Mouse (Mus musculus): ENCODE measurements at regions not wholly inside any gene's neighbourhood (a gene's known extent, or its start where the extent isn't known, plus 50 kb on each side); places are given as distances from the start of the nearest gene placed in this dataset.

DNA sequence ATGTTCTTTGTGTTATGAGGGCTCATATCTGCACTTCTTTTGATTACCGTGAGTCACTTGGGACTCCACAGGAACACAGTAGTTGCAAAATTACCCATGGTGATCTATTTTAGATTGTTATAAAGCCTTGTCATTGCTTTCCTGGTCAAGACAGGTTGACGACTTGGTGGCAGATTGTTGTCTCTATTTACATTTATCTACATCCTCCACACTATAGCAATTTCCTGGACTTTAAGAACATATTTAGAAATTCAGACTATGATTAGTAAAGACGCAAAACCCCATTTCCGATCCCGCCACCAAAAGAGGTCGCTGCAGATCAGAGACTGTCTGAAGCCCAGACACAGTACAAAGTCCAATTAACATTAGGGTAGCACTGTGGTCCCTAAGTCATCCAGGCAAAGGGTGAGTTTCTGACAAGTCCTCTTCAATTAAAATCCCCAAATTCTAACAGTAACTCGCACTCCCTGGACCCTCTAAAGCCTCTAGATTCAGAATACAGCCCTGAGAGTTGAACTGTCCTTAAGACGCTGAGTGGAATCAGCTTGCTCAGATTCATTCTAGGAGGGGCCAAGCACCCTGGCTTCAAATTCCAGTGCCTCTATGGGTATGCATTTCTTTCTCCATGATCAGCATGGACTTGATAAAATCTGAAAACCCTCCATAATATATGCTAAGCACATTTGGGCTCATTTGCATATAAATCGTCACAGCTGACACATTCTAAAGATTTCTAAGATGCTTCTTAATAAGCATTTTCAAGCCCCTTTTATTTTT, 461.9 kb upstream of the BC052040 start:
- no peaks in the 10 kb centered on the region for H3K36me3 ChIP-seq
- DNase-seq (ENCODE audit: low spot score), result no peak
- H3K4me1 ChIP-seq (replicated peaks), result peaks cover 8% of the 10 kb centered on the region
- no peaks in the 10 kb centered on the region for H3K27me3 ChIP-seq (ENCODE audit: insufficient read depth, poor library complexity, severe bottlenecking)
- 75% methylated on average over 9 of the region's 9 CpGs for WGBS
- H3K9me3 ChIP-seq, result no peaks in the 10 kb centered on the region
- no peak overlapping the region for H3K4me3 ChIP-seq
- 0 out of 2 replicates have a peak overlapping the region, but pooled peaks have one; percentile 30 for H3K27ac ChIP-seq

DNA sequence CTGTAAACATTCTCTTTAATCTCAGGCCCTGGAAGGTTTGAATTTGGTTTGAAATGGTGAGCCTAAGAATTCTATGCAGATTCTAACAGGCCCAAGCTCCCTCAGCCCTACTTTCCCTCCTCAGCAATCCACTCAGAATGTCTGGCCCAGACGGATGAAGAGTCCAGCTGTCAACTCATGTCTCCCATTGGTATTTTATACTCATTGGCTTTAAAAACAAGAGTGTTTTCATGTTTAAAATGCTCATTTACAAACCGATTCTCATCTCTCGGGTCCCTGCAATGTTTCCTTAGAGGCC, 461.4 kb upstream of the BC052040 start:
- Histone ChIP-seq H3K9me3 (no peaks in the 10 kb centered on the region), H3K27ac (peak overlapping the region; percentile 30; the same call in 1 of the 2 replicates), H3K4me1 (replicated peaks) (peaks cover 8% of the 10 kb centered on the region), H3K4me3 (no peak overlapping the region), H3K36me3 (no peaks in the 10 kb centered on the region), H3K27me3 (ENCODE audit: insufficient read depth, poor library complexity, severe bottlenecking) (no peaks in the 10 kb centered on the region)
- 55% methylated on average over 3 of the region's 3 CpGs for WGBS
- DNase-seq (ENCODE audit: low spot score), result no peak

- Histone ChIP-seq H3K36me3 (no peaks in the 10 kb centered on the region), H3K27ac (no peak overlapping the region), H3K4me1 (replicated peaks) (peaks cover 1% of the 10 kb centered on the region), H3K4me3 (no peak overlapping the region), H3K27me3 (ENCODE audit: insufficient read depth, poor library complexity, severe bottlenecking) (peaks cover 6% of the 10 kb centered on the region; the same call in 1 of the 2 replicates), H3K9me3 (no peaks in the 10 kb centered on the region)
- DNase-seq (ENCODE audit: low spot score), result no peak
- 93% methylated on average over 6 of the region's 6 CpGs for WGBS
These were observed 454.7 kb upstream of the BC052040 start for GRCm38 (mm10) chr2:115126625-115127369.

DNA sequence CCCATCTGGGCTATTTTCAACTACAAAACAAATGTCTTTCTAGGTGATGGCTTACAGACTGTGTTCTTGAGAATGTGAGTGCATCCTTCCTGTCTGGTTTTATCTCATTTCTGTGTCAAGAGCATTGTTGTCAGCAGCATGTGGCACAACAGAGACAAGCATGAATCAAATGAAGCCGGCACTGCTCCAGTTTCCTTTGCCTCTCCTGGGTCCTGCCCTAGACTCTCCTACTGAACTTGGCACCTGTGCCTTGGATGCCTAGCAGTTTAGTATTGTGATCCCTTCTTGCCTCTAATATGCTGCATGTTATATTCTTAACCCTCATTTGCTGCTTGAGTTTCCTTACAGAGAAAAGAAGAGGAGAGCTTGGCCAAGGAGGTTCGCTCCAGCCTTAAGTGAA, 449.8 kb upstream of the BC052040 start:
- no peaks in the 10 kb centered on the region for H3K9me3 ChIP-seq
- no peak overlapping the region for H3K27ac ChIP-seq
- no peaks in the 10 kb centered on the region for H3K36me3 ChIP-seq
- H3K4me1 ChIP-seq (replicated peaks), result peaks cover 12% of the 10 kb centered on the region
- DNase-seq (ENCODE audit: low spot score), result peak; percentile 3
- no peak overlapping the region for H3K4me3 ChIP-seq
- WGBS, result 62% methylated on average over 2 of the region's 2 CpGs
- H3K27me3 ChIP-seq (ENCODE audit: insufficient read depth, poor library complexity, severe bottlenecking), result peaks cover 6% of the 10 kb centered on the region; the same call in 1 of the 2 replicates

GRCm38 (mm10) chr2:115132165-115132592, 449.3 kb upstream of the BC052040 start:
- H3K9me3 ChIP-seq, result no peaks in the 10 kb centered on the region
- H3K4me3 ChIP-seq, result no peak overlapping the region
- no peak for DNase-seq (ENCODE audit: low spot score)
- H3K27ac ChIP-seq, result no peak overlapping the region
- 21% methylated on average over 1 of the region's 1 CpGs for WGBS
- peaks cover 12% of the 10 kb centered on the region for H3K4me1 ChIP-seq (replicated peaks)
- H3K36me3 ChIP-seq, result no peaks in the 10 kb centered on the region
- H3K27me3 ChIP-seq (ENCODE audit: insufficient read depth, poor library complexity, severe bottlenecking), result peaks cover 6% of the 10 kb centered on the region; the same call in 1 of the 2 replicates

- no peak overlapping the region for H3K4me3 ChIP-seq
- H3K27ac ChIP-seq, result no peak overlapping the region
- H3K36me3 ChIP-seq, result no peaks in the 10 kb centered on the region
- H3K9me3 ChIP-seq, result no peaks in the 10 kb centered on the region
- no peaks in the 10 kb centered on the region for H3K27me3 ChIP-seq (ENCODE audit: insufficient read depth, poor library complexity, severe bottlenecking)
- DNase-seq (ENCODE audit: low spot score), result no peak
- no peaks in the 10 kb centered on the region; the same call in 1 of the 2 replicates for H3K4me1 ChIP-seq (replicated peaks)
These were observed 440.1 kb upstream of the BC052040 start for GRCm38 (mm10) chr2:115141416-115141815.

GRCm38 (mm10) chr2:115172111-115172510, 409.4 kb upstream of the BC052040 start:
- Histone ChIP-seq H3K4me3 (no peak overlapping the region), H3K4me1 (replicated peaks) (no peaks in the 10 kb centered on the region), H3K9me3 (no peaks in the 10 kb centered on the region), H3K27me3 (ENCODE audit: insufficient read depth, poor library complexity, severe bottlenecking) (no peaks in the 10 kb centered on the region), H3K36me3 (no peaks in the 10 kb centered on the region), H3K27ac (no peak overlapping the region)
- no peak for DNase-seq (ENCODE audit: low spot score)
- 78% methylated on average over 5 of the region's 5 CpGs for WGBS

DNA sequence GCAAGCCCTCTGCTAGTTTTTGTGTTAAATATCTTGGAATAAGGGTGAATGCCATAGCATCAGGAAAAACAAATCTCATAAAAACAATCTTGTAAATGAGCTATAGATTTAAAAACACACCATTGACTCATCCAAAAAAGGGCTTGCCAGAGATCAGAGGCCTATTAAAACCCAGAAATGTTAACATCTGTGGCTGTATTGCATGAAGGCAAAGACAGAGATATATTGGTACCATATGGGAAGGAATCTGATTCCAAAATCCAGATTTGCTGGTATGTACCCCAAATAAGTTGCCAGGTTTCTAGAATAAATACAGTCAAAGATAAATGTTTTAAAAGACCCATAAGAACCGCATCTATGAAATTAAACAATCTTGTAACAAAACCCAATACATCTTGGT, 404.4 kb upstream of the BC052040 start:
- Histone ChIP-seq H3K4me1 (replicated peaks) (no peaks in the 10 kb centered on the region), H3K27me3 (ENCODE audit: insufficient read depth, poor library complexity, severe bottlenecking) (no peaks in the 10 kb centered on the region), H3K27ac (no peak overlapping the region), H3K4me3 (no peak overlapping the region), H3K9me3 (no peaks in the 10 kb centered on the region), H3K36me3 (no peaks in the 10 kb centered on the region)
- DNase-seq (ENCODE audit: low spot score), result no peak
- WGBS, result 92% methylated on average over 1 of the region's 1 CpGs

- DNase-seq (ENCODE audit: low spot score), result no peak
- Histone ChIP-seq H3K9me3 (no peaks in the 10 kb centered on the region), H3K4me3 (no peak overlapping the region), H3K27ac (no peak overlapping the region), H3K27me3 (ENCODE audit: insufficient read depth, poor library complexity, severe bottlenecking) (no peaks in the 10 kb centered on the region), H3K4me1 (replicated peaks) (no peaks in the 10 kb centered on the region), H3K36me3 (no peaks in the 10 kb centered on the region)
- WGBS, result 82% methylated on average over 1 of the region's 1 CpGs
These were observed 403.6 kb upstream of the BC052040 start for GRCm38 (mm10) chr2:115177896-115178295.

DNA sequence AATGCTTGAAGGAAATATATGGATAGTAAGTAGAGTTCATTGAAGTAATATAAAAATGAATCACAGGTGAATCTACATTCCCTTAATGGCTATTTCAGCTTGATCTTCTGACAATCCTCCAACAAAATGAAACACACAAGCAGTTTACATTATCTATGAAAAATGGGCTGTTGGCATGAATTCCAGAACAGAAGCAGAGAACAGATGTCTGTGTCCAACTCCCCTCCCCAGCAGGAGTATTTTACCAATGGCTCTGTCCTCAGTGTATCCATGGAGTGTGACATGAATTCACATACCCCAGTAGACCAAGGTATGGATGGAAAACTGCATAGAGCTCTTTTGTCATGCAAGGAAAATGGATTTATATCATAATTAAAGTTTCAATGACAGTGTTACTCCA, 370.3 kb upstream of the BC052040 start:
- Histone ChIP-seq H3K27me3 (ENCODE audit: insufficient read depth, poor library complexity, severe bottlenecking) (no peaks in the 10 kb centered on the region), H3K9me3 (no peaks in the 10 kb centered on the region), H3K36me3 (no peaks in the 10 kb centered on the region), H3K27ac (no peak overlapping the region), H3K4me1 (replicated peaks) (peaks cover 14% of the 10 kb centered on the region), H3K4me3 (no peak overlapping the region)
- DNase-seq (ENCODE audit: low spot score), result no peak

- H3K4me3 ChIP-seq, result no peak overlapping the region
- no peaks in the 10 kb centered on the region for H3K27me3 ChIP-seq (ENCODE audit: insufficient read depth, poor library complexity, severe bottlenecking)
- 51% methylated on average over 18 of the region's 18 CpGs for WGBS
- peak; percentile 26 for DNase-seq (ENCODE audit: low spot score)
- H3K27ac ChIP-seq, result peak overlapping the region; percentile 71
- H3K9me3 ChIP-seq, result no peaks in the 10 kb centered on the region
- peaks cover 14% of the 10 kb centered on the region for H3K4me1 ChIP-seq (replicated peaks)
- no peaks in the 10 kb centered on the region for H3K36me3 ChIP-seq
These were observed 368.1 kb upstream of the BC052040 start for GRCm38 (mm10) chr2:115213181-115213970.

- Histone ChIP-seq H3K27ac (no peak overlapping the region), H3K4me3 (no peak overlapping the region), H3K4me1 (replicated peaks) (peaks cover 14% of the 10 kb centered on the region), H3K9me3 (no peaks in the 10 kb centered on the region), H3K36me3 (no peaks in the 10 kb centered on the region), H3K27me3 (ENCODE audit: insufficient read depth, poor library complexity, severe bottlenecking) (no peaks in the 10 kb centered on the region)
- 69% methylated on average over 6 of the region's 6 CpGs for WGBS
- DNase-seq (ENCODE audit: low spot score), result no peak
These were observed 367.2 kb upstream of the BC052040 start for GRCm38 (mm10) chr2:115214292-115214691.

GRCm38 (mm10) chr2:115230041-115230440, 351.5 kb upstream of the BC052040 start:
- H3K36me3 ChIP-seq, result no peaks in the 10 kb centered on the region
- 81% methylated on average over 4 of the region's 4 CpGs for WGBS

More at GRCm38 (mm10) chr2:115230041-115230440, 351.5 kb upstream of the BC052040 start:
- no peaks in the 10 kb centered on the region for H3K9me3 ChIP-seq
- H3K4me1 ChIP-seq (replicated peaks), result no peaks in the 10 kb centered on the region
- H3K27ac ChIP-seq, result no peak overlapping the region
- H3K27me3 ChIP-seq (ENCODE audit: insufficient read depth, poor library complexity, severe bottlenecking), result no peaks in the 10 kb centered on the region
- H3K4me3 ChIP-seq, result no peak overlapping the region
- no peak for DNase-seq (ENCODE audit: low spot score)

Measured in hindbrain, embryonic 10.5 days (tissue).